Mouse (Mus musculus) forebrain, embryonic 12.5 days (tissue): ENCODE measurements at regions not wholly inside any gene's neighbourhood (a gene's known extent, or its start where the extent isn't known, plus 50 kb on each side); places are given as distances from the start of the nearest gene placed in this dataset.
"Not testable (repeated sequence)": the region's sequence is repeated elsewhere in the genome, so short reads cannot be mapped to it uniquely, and the experiment has no call there.

ENCODE experiments used
- ATAC-seq: fragments of 200-750 bp; cut with Nextera tagmentation; 2 replicates; pipeline ENCODE4 v1.8.0; 2017; ENCODE audit warnings: moderate TSS enrichment; ENCODE audit not compliant: low FRiP score
- H3K27ac ChIP-seq: fragments of 300-500 bp; sonication (generic); 2 replicates; pipeline ENCODE4 v1.5.1; 2016; ENCODE audit warnings: mild to moderate bottlenecking
- H3K27me3 ChIP-seq: fragments of 300-500 bp; sonication (generic); 2 replicates; pipeline ENCODE4 v1.6.1; 2016; ENCODE audit warnings: mild to moderate bottlenecking
- H3K36me3 ChIP-seq: fragments of 300-500 bp; sonication (generic); replicated peaks from 2 replicates; pipeline ENCODE4 v1.6.1; 2016; ENCODE audit warnings: mild to moderate bottlenecking
- H3K4me1 ChIP-seq: fragments of 300-500 bp; sonication (generic); 2 replicates; pipeline ENCODE4 v1.6.1; 2016
- H3K4me2 ChIP-seq: fragments of 300-500 bp; sonication (generic); 2 replicates; pipeline ENCODE4 v1.6.1; 2016; ENCODE audit warnings: mild to moderate bottlenecking, moderate library complexity
- H3K4me3 ChIP-seq: fragments of 300-500 bp; sonication (generic); replicated peaks from 2 replicates; pipeline ENCODE4 v1.5.1; 2016; ENCODE audit warnings: mild to moderate bottlenecking
- H3K9ac ChIP-seq: fragments of 300-500 bp; sonication (generic); 2 replicates; pipeline ENCODE4 v1.6.1; 2016; ENCODE audit warnings: mild to moderate bottlenecking
- H3K9me3 ChIP-seq: fragments of 300-500 bp; sonication (generic); 2 replicates; pipeline ENCODE4 v1.6.1; 2016
- whole genome bisulfite sequencing: fragments of 180-500 bp; shearing (Covaris S2); methylation state at CpG from one replicate; pipeline ENCODE4 v1.1.7; 2016; 5-methylcytosine and 5-hydroxymethylcytosine counted together

GRCm38 (mm10) chr11:16611741-16612140 is 103.5 kb upstream of the Sec61g start:
- WGBS: 65% methylated on average over 2 of the region's 2 CpGs
- H3K27me3 ChIP-seq: no peaks in the 10 kb centered on the region
- no peak overlapping the region for H3K4me2 ChIP-seq
- H3K27ac ChIP-seq: no peak overlapping the region
- H3K9ac ChIP-seq: no peak overlapping the region
- no peaks in the 10 kb centered on the region for H3K9me3 ChIP-seq
- no peak overlapping the region for H3K4me3 ChIP-seq
- no peak for ATAC-seq
- no peaks in the 10 kb centered on the region for H3K4me1 ChIP-seq
- no peaks in the 10 kb centered on the region for H3K36me3 ChIP-seq

DNA sequence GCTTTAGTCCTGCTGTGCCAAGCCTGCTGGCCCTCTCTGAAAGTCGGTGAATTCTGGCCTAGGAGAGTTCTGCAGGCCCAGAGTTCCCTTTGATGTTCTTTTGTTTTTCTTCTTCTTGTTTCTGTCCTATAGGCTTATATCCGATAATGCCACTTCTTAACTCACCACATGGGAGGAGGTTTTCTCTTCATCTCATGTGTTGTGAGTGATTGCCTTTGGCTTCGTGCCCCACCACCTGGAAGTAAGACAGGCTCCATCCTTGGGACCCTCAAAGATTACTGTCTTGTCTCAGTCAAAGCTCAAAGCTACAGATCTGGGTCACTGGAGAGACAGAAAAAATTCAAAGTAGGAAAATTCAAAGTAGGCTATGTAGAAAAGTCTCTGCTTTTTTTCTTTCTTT is 104.2 kb upstream of the Sec61g start:
- no peaks in the 10 kb centered on the region for H3K36me3 ChIP-seq
- no peaks in the 10 kb centered on the region for H3K9me3 ChIP-seq
- ATAC-seq: no peak
- WGBS: 68% methylated on average over 3 of the region's 3 CpGs
- H3K4me3 ChIP-seq: no peak overlapping the region
- H3K27me3 ChIP-seq: no peaks in the 10 kb centered on the region
- H3K9ac ChIP-seq: no peak overlapping the region
- H3K4me2 ChIP-seq: no peak overlapping the region
- H3K27ac ChIP-seq: no peak overlapping the region
- no peaks in the 10 kb centered on the region for H3K4me1 ChIP-seq

- no peak overlapping the region for H3K9ac ChIP-seq
- H3K4me3 ChIP-seq: no peak overlapping the region
- no peak overlapping the region for H3K27ac ChIP-seq
- 77% methylated on average over 1 of the region's 1 CpGs for WGBS
- H3K4me2 ChIP-seq: no peak overlapping the region
- H3K4me1 ChIP-seq: no peaks in the 10 kb centered on the region
- no peaks in the 10 kb centered on the region for H3K27me3 ChIP-seq
- no peaks in the 10 kb centered on the region for H3K9me3 ChIP-seq
- no peaks in the 10 kb centered on the region for H3K36me3 ChIP-seq
- no peak for ATAC-seq
Measured at GRCm38 (mm10) chr11:16619736-16620135, 111.5 kb upstream of the Sec61g start.

GRCm38 (mm10) chr11:16623694-16624093 is 115.4 kb upstream of the Sec61g start:
- H3K4me1 ChIP-seq: no peaks in the 10 kb centered on the region; the same call in 1 of the 2 replicates
- H3K4me2 ChIP-seq: no peak overlapping the region
- no peaks in the 10 kb centered on the region for H3K36me3 ChIP-seq
- no peak overlapping the region for H3K9ac ChIP-seq
- no peak overlapping the region for H3K27ac ChIP-seq
- no peak overlapping the region for H3K4me3 ChIP-seq
- H3K27me3 ChIP-seq: no peaks in the 10 kb centered on the region
- ATAC-seq: no peak
- no peaks in the 10 kb centered on the region for H3K9me3 ChIP-seq
- 71% methylated on average over 2 of the region's 2 CpGs for WGBS

GRCm38 (mm10) chr11:16627294-16628085 is 119.2 kb upstream of the Sec61g start:
- Histone ChIP-seq H3K27me3 (no peaks in the 10 kb centered on the region), H3K4me3 (no peak overlapping the region), H3K36me3 (no peaks in the 10 kb centered on the region), H3K9ac (no peak overlapping the region), H3K27ac (no peak overlapping the region), H3K9me3 (no peaks in the 10 kb centered on the region), H3K4me1 (no peaks in the 10 kb centered on the region; the same call in 1 of the 2 replicates), H3K4me2 (no peak overlapping the region)
- 0 out of 2 replicates have a peak, but pooled peaks have one; percentile 30 for ATAC-seq
- 64% methylated on average over 7 of the region's 7 CpGs for WGBS

- ATAC-seq: no peak
- 50% methylated on average over 1 of the region's 1 CpGs for WGBS
Measured at GRCm38 (mm10) chr11:16629410-16630129, 121.3 kb upstream of the Sec61g start.

GRCm38 (mm10) chr11:16635796-16636195 is 116.2 kb upstream of the Egfr start:
- H3K4me1 ChIP-seq, H3K27me3 ChIP-seq, H3K4me3 ChIP-seq, H3K27ac ChIP-seq, H3K36me3 ChIP-seq, H3K9ac ChIP-seq, H3K9me3 ChIP-seq, H3K4me2 ChIP-seq, ATAC-seq: not testable (repeated sequence)
- 95% methylated on average over 11 of the region's 11 CpGs for WGBS

More at GRCm38 (mm10) chr11:16629410-16630129, 121.3 kb upstream of the Sec61g start:
- Histone ChIP-seq H3K4me3 (no peak overlapping the region), H3K36me3 (no peaks in the 10 kb centered on the region), H3K27ac (no peak overlapping the region), H3K4me1 (no peaks in the 10 kb centered on the region; the same call in 1 of the 2 replicates), H3K27me3 (no peaks in the 10 kb centered on the region), H3K4me2 (no peak overlapping the region), H3K9ac (no peak overlapping the region), H3K9me3 (no peaks in the 10 kb centered on the region)

DNA sequence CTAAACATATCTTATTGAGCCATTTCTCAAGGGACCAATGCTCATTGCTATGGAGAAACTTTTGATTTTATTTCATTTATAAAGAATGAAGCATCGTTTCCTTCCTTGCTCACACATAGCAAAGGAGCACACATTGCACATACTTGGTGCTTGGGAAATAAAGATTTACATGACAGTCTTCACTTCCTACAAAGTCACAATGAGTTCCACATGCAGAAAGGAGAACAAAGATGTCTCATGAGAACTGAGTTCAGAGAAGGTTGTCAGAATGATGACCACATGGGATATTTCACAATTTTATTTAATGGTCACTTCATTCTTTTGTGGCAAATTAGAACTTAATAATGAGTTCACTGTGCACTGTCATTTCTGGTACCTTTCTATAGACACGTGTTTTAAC is 114.3 kb upstream of the Egfr start:
- no peak overlapping the region for H3K9ac ChIP-seq
- 86% methylated on average over 2 of the region's 2 CpGs for WGBS
- no peaks in the 10 kb centered on the region for H3K27me3 ChIP-seq
- H3K4me2 ChIP-seq: no peak overlapping the region
- H3K9me3 ChIP-seq: no peaks in the 10 kb centered on the region
- no peaks in the 10 kb centered on the region for H3K36me3 ChIP-seq
- no peak overlapping the region for H3K27ac ChIP-seq
- no peak for ATAC-seq
- no peaks in the 10 kb centered on the region for H3K4me1 ChIP-seq
- H3K4me3 ChIP-seq: no peak overlapping the region

- no peaks in the 10 kb centered on the region for H3K36me3 ChIP-seq
- H3K4me1 ChIP-seq: no peaks in the 10 kb centered on the region
- no peak overlapping the region for H3K9ac ChIP-seq
- WGBS: 88% methylated on average over 4 of the region's 4 CpGs
- no peak overlapping the region for H3K4me3 ChIP-seq
- no peaks in the 10 kb centered on the region for H3K27me3 ChIP-seq
- no peaks in the 10 kb centered on the region for H3K9me3 ChIP-seq
- no peak overlapping the region for H3K27ac ChIP-seq
- ATAC-seq: no peak
- H3K4me2 ChIP-seq: no peak overlapping the region
Measured at GRCm38 (mm10) chr11:16638349-16638748, 113.7 kb upstream of the Egfr start.

DNA sequence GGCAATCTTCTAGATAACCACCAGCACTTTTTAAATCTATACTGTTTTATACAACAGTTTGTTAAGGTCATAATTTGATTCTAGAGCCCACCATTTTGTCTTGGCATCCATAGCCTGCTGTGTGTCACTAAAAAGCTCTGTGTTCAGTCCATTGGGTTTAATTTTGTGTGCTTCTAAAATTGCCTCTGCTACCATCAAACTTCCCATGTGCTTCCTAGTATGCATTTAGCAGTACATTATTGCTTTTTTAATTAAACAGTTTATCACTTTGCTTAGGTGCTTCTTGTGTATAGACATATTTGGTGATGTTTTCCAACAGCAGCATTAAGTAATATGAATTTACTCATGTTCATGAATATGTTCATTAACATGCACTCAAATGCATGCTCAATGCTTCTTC is 102.4 kb upstream of the Egfr start:
- Histone ChIP-seq H3K27ac (no peak overlapping the region), H3K4me3 (no peak overlapping the region), H3K9ac (no peak overlapping the region), H3K27me3 (no peaks in the 10 kb centered on the region), H3K4me1 (no peaks in the 10 kb centered on the region), H3K4me2 (no peak overlapping the region), H3K36me3 (no peaks in the 10 kb centered on the region), H3K9me3 (no peaks in the 10 kb centered on the region)
- no peak for ATAC-seq

DNA sequence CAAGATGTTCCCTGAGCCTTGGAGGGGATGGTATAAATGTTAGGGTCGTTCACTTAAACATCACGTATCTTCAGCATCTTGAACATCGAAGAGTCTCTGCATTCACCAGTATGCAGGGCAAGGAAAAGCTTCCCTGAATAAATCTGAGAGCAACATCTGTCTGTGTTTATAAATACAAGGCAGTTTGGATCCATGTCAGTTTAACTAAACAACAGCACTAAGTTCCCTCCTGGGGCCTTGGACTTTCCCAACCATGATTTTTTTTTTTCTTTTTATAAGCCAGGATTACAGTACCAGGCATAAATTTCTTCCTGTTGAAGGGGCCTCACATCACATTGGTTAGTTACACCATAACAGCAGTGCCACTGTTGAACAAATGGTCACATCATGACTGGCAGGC is 88.2 kb upstream of the Egfr start:
- no peaks in the 10 kb centered on the region for H3K9me3 ChIP-seq
- no peak overlapping the region for H3K9ac ChIP-seq
- H3K36me3 ChIP-seq: no peaks in the 10 kb centered on the region
- H3K4me3 ChIP-seq: no peak overlapping the region
- no peaks in the 10 kb centered on the region for H3K27me3 ChIP-seq
- no peak for ATAC-seq
- H3K27ac ChIP-seq: no peak overlapping the region
- no peaks in the 10 kb centered on the region for H3K4me1 ChIP-seq
- 94% methylated on average over 3 of the region's 3 CpGs for WGBS
- no peak overlapping the region for H3K4me2 ChIP-seq

DNA sequence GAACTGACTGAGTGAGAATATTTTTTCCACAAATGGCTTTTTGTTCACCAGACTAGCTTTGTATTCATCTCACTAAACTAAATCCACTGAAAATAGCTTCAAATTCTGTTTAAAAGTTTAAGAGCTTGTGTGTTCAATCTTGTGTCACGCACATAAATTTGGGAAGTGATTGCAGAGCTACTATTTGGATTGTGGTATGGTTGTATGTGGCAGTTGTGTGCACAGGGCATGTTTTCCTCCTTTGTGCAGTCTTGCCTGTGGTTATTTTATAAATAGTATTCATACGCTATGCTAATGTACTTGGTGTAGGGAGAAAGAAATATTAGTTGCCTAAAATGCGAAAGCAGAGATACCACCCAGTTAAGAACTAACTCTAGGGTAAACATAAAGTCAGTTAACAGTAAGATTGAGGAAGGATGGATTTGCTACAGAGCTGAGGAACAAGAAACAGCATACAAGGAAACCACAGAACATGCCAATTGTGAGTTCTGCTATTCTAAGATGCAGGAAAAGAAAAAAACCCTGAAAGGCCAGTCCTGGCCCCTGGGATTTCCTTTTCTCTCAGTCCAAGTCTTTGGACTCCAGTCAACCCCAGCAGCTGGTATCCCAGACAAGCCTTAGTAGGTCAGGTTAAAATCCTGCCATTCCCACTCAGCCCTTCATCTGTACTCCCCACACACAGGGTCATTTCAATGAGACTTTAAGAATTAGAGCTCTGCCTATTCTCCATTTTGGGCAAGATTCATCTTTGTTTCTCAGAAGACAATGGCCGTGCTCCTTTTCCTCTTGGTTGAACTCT is 82.4 kb upstream of the Egfr start:
- H3K27ac ChIP-seq: no peak overlapping the region
- H3K9me3 ChIP-seq: no peaks in the 10 kb centered on the region
- no peak overlapping the region for H3K4me3 ChIP-seq
- no peak for ATAC-seq
- H3K36me3 ChIP-seq: no peaks in the 10 kb centered on the region
- WGBS: 96% methylated on average over 4 of the region's 4 CpGs
- no peaks in the 10 kb centered on the region for H3K4me1 ChIP-seq
- H3K4me2 ChIP-seq: no peak overlapping the region
- no peaks in the 10 kb centered on the region for H3K27me3 ChIP-seq
- H3K9ac ChIP-seq: no peak overlapping the region
